Mouse (Mus musculus) liver, postnatal 0 days (tissue): ENCODE results near the gene Ctns.

Experiments used
- CTCF ChIP-seq: sonication (generic); IDR thresholded peaks from 2 replicates; pipeline ENCODE4 v1.5.1; 2016; ENCODE audit warnings: antibody characterized with exemption, low read depth
- EP300 ChIP-seq: IDR thresholded peaks from 2 replicates; pipeline ENCODE4 v1.6.1; 2016; ENCODE audit warnings: antibody characterized with exemption, low read depth, mild to moderate bottlenecking

GRCm38 (mm10) chr11:73220651-73221050, 21.8 kb upstream of the Ctns start:
- TF ChIP-seq CTCF (no peak), EP300 (no peak)
